Mouse (Mus musculus) ES-E14 (cell line): ENCODE results near the gene Glb1l. TPM values are rescaled to one million over a fixed set of nuclear protein-coding genes. Genes with fewer than 3 reads are reported as not detected.

Experiments
- DNase-seq: peaks from one replicate; pipeline ENCODE4 v3.0.0-alpha.2; 2013; ENCODE audit warnings: low read depth, low spot score
- H3K27ac ChIP-seq: 2 replicates; pipeline ENCODE4 v1.5.1; 2012; ENCODE audit warnings: low read depth, mild to moderate bottlenecking, low read length, moderate library complexity, mixed read lengths; ENCODE audit not compliant: poor library complexity, insufficient read depth, severe bottlenecking
- H3K36me3 ChIP-seq: 2 replicates; pipeline ENCODE4 v1.6.1; 2012; ENCODE audit warnings: mild to moderate bottlenecking, low read length, moderate library complexity, mixed read lengths; ENCODE audit not compliant: control insufficient read depth, poor library complexity, insufficient read depth, severe bottlenecking
- H3K4me1 ChIP-seq, 2 experiments: fragments of 150-350 bp in 1 of 2; sonication (generic) in 1 of 2; 2 replicates each; pipeline ENCODE4 v1.6.1; 2012; ENCODE audit warnings: low read length in 2 of 2, mild to moderate bottlenecking in 1 of 2, mixed read lengths in 1 of 2; ENCODE audit not compliant: control insufficient read depth in 2 of 2, insufficient read depth in 2 of 2, poor library complexity in 1 of 2
- H3K4me3 ChIP-seq, 2 experiments: fragments of 150-350 bp in 1 of 2; sonication (generic) in 1 of 2; 2 replicates each; pipeline ENCODE4 v1.5.1; 2012; ENCODE audit warnings: low read length in 2 of 2, low read depth in 1 of 2, mild to moderate bottlenecking in 1 of 2, mixed read lengths in 1 of 2; ENCODE audit not compliant: insufficient read depth in 1 of 2, poor library complexity in 1 of 2, severe bottlenecking in 1 of 2
- H3K9ac ChIP-seq: 2 replicates; pipeline ENCODE4 v1.6.1; 2012; ENCODE audit warnings: low read depth, mild to moderate bottlenecking, low read length, mixed read lengths; ENCODE audit not compliant: poor library complexity, insufficient read depth, severe bottlenecking
- H3K9me3 ChIP-seq: fragments of 150-350 bp; sonication (generic); 2 replicates; pipeline ENCODE4 v1.6.1; 2012; ENCODE audit warnings: low read depth, mild to moderate bottlenecking, low read length; ENCODE audit not compliant: control insufficient read depth, insufficient read depth
- CHD2 ChIP-seq: IDR thresholded peaks from 2 replicates; pipeline ENCODE4 v1.6.1; 2014; ENCODE audit warnings: mild to moderate bottlenecking, low read depth, low read length, inconsistent platforms
- HCFC1 ChIP-seq: IDR thresholded peaks from 2 replicates; pipeline ENCODE4 v1.6.1; 2012; ENCODE audit warnings: low read length, inconsistent platforms, borderline replicate concordance; ENCODE audit not compliant: insufficient read depth
- MAFK ChIP-seq: IDR thresholded peaks from 2 replicates; pipeline ENCODE4 v1.6.1; 2014; ENCODE audit warnings: mild to moderate bottlenecking, low read depth, low read length, inconsistent platforms; ENCODE audit not compliant: insufficient read depth
- ZC3H11A ChIP-seq: IDR thresholded peaks from 2 replicates; pipeline ENCODE4 v1.6.1; 2012; ENCODE audit warnings: low read depth, mild to moderate bottlenecking, inconsistent platforms, low read length, borderline replicate concordance
- ZNF384 ChIP-seq: IDR thresholded peaks from 2 replicates; pipeline ENCODE4 v1.6.1; 2012; ENCODE audit warnings: low read depth, low read length, inconsistent platforms
- in situ Hi-C, 2 experiments: fragments of 600-800 bp; cut with MboI; formaldehyde crosslinking; loops; one replicate each; pipeline ENCODE4 v1.15.1; 2025; ENCODE audit warnings: low sequenced_read_pairs in 2 of 2, inconsistent platforms in 1 of 2; ENCODE audit not compliant: unreplicated experiment in 2 of 2
- total RNA-seq: library from RNA; depleted of rRNA; stranded (reverse); fragments of 300-350 nt; gene quantifications from 2 replicates; pipeline ENCODE4 v1.2.3, GENCODE M21; 2012

The Glb1l gene
- total RNA-seq, 1 experiment: 5.8 TPM

- Histone ChIP-seq H3K4me3 (no peak overlapping the region), H3K36me3 (no peaks in the 10 kb centered on the region), H3K4me1 (peaks cover 2 to 27% of the 10 kb centered on the region in 2 experiments), H3K27ac (peak overlapping the region; percentile 55; the same call in 1 of the 2 replicates), H3K9me3 (no peaks in the 10 kb centered on the region), H3K9ac (no peak overlapping the region)
- TF ChIP-seq ZNF384 (peak; percentile 98), ZC3H11A (no peak)
- in situ Hi-C loops: no loop called here
- no peak for DNase-seq
Measured at GRCm38 (mm10) chr1:75227653-75228052, 17.0 kb upstream of the Glb1l start.

GRCm38 (mm10) chr1:75226138-75226537 lies 15.5 kb upstream of the Glb1l start:
- no peak for DNase-seq
- Histone ChIP-seq H3K9me3 (no peaks in the 10 kb centered on the region), H3K27ac (no peak overlapping the region), H3K4me3 (no peak overlapping the region), H3K4me1 (peaks cover 3 to 29% of the 10 kb centered on the region in 2 experiments), H3K9ac (no peak overlapping the region), H3K36me3 (no peaks in the 10 kb centered on the region)
- in situ Hi-C loops: no loop called here
- no peak for TF ChIP-seq HCFC1
- TF ChIP-seq ZC3H11A: no peak
- no peak for TF ChIP-seq ZNF384
- TF ChIP-seq MAFK: no peak
- TF ChIP-seq CHD2: no peak

GRCm38 (mm10) chr1:75225473-75225872 lies 14.9 kb upstream of the Glb1l start:
- H3K27ac ChIP-seq: no peak overlapping the region
- no peak overlapping the region for H3K4me3 ChIP-seq
- in situ Hi-C loops: no loop called here
- H3K9me3 ChIP-seq: no peaks in the 10 kb centered on the region
- DNase-seq: no peak
- TF ChIP-seq ZC3H11A (no peak), ZNF384 (no peak), CHD2 (no peak), MAFK (no peak)
- no peak overlapping the region for H3K9ac ChIP-seq
- H3K4me1 ChIP-seq: peaks cover 5 to 29% of the 10 kb centered on the region in 2 experiments
- no peaks in the 10 kb centered on the region for H3K36me3 ChIP-seq

- DNase-seq: no peak
- TF ChIP-seq ZNF384 (no peak), ZC3H11A (no peak), CHD2 (no peak), MAFK (no peak), HCFC1 (no peak)
- Histone ChIP-seq H3K4me1 (peaks cover 9 to 30% of the 10 kb centered on the region in 2 experiments), H3K27ac (no peak overlapping the region), H3K9me3 (no peaks in the 10 kb centered on the region), H3K36me3 (no peaks in the 10 kb centered on the region), H3K4me3 (no peak overlapping the region), H3K9ac (no peak overlapping the region)
- in situ Hi-C loops: no loop called here
Measured at GRCm38 (mm10) chr1:75223532-75223931, 12.9 kb upstream of the Glb1l start.

- no peak overlapping the region for H3K27ac ChIP-seq
- no peaks in the 10 kb centered on the region for H3K36me3 ChIP-seq
- H3K4me1 ChIP-seq: peaks cover 10 to 31% of the 10 kb centered on the region in 2 experiments
- in situ Hi-C loops: no loop called here
- DNase-seq: no peak
- TF ChIP-seq HCFC1: no peak
- TF ChIP-seq ZC3H11A: no peak
- no peak overlapping the region for H3K4me3 ChIP-seq
- no peaks in the 10 kb centered on the region for H3K9me3 ChIP-seq
- H3K9ac ChIP-seq: no peak overlapping the region
Measured at GRCm38 (mm10) chr1:75222926-75223325, 12.3 kb upstream of the Glb1l start.
